Mouse (Mus musculus): Measurements from ENCODE around the gene Allc. TPM values are rescaled to one million over a fixed set of nuclear protein-coding genes. Genes with fewer than 3 reads are reported as not detected.

The Allc gene
- total and polyA plus RNA-seq, 2 experiments from 2014 or later, result 0.24 TPM; not detected in 1

DNA sequence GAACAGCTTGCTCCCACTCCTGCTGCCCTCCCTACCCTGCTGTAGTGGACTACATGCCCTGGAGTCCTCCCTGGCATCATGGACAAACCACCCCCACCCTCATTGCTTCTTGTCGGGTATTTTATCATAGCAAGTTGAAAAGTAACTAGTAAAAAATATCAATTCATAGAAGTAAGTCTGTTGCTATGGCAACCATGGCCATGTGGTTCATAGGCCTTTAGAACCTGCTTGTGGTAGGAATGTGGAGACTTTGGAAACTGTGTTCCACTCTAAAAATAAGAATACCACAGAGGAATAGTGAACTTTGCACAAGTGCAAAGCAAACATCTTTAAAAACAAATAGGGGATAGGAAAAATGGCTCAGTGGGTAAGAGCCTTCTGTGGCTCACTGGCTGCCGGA lies 10.1 kb downstream of the Allc start:
- 69% methylated on average over 2 of the region's 2 CpGs for WGBS
- H3K9ac ChIP-seq (replicated peaks; ENCODE audit: low read length), result no peak overlapping the region
- H3K4me3 ChIP-seq (ENCODE audit: low read length), result no peak overlapping the region
- DNase-seq (ENCODE audit: low spot score) (peak; percentile 48), ATAC-seq (no peak)
- H3K4me2 ChIP-seq (ENCODE audit: low read depth, low read length), result no peak overlapping the region
- H3K9me3 ChIP-seq (ENCODE audit: low read length), result no peaks in the 10 kb centered on the region
- H3K4me1 ChIP-seq (ENCODE audit: insufficient read depth, low read length), result no peaks in the 10 kb centered on the region
- no peaks in the 10 kb centered on the region for H3K36me3 ChIP-seq (ENCODE audit: insufficient read depth, low read length)
- no peak for TF ChIP-seq CTCF (IDR thresholded peaks at IDR 0.05; ENCODE audit: low read depth)
- no peak overlapping the region for H3K27ac ChIP-seq
- no peaks in the 10 kb centered on the region for H3K27me3 ChIP-seq (ENCODE audit: insufficient read depth, low read length)

GRCm38 (mm10) chr12:28552299-28552698 lies 30.0 kb downstream of the Allc start, which contains the start of gene Dcdc2c:
Gene Dcdc2c, minus strand, starts transcription at chr12:28552399.
- ATAC-seq, result no peak
- no peaks in the 10 kb centered on the region for H3K4me1 ChIP-seq (ENCODE audit: insufficient read depth, low read length)
- no peak for TF ChIP-seq CTCF (IDR thresholded peaks at IDR 0.05; ENCODE audit: low read depth)
- H3K9ac ChIP-seq (replicated peaks; ENCODE audit: low read length), result no peak within 1 kb of the TSS
- no peak within 1 kb of the TSS for H3K4me3 ChIP-seq (ENCODE audit: low read length)
- no peaks in the 10 kb centered on the region for H3K27me3 ChIP-seq (ENCODE audit: insufficient read depth, low read length)
- no peaks in the 10 kb centered on the region for H3K9me3 ChIP-seq (ENCODE audit: low read length)
- H3K4me2 ChIP-seq (ENCODE audit: low read depth, low read length), result no peak within 1 kb of the TSS
- 80% methylated on average over 15 of the region's 15 CpGs for WGBS
- no peak within 1 kb of the TSS for H3K27ac ChIP-seq
- DNase-seq (ENCODE audit: low spot score), result no peak
- H3K36me3 ChIP-seq (ENCODE audit: insufficient read depth, low read length), result no peaks in the 10 kb centered on the region

DNA sequence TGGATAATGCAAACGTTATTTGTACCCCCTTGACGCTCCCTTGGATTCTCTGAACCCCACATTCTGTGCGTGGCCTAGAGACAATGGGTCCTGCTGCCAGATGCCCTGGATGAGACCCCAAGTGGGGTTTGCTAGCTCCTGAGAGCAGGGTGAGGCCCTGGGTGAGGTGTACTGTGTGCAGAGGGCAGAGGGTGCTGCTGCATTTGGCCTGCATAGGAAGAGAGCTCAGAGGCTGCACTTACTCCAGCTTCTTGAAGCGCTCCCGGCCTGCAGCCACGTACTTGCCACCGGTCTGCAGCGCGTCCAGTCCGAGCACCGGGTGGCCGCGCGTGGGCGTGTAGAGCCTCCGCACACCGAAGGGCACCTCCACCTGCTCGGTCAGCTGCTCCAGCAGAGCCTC lies 30.5 kb downstream of the Allc start:
- no peaks in the 10 kb centered on the region for H3K9me3 ChIP-seq (ENCODE audit: low read length)
- no peak overlapping the region for H3K27ac ChIP-seq
- ATAC-seq (no peak), DNase-seq (ENCODE audit: low spot score) (no peak)
- 77% methylated on average over 18 of the region's 18 CpGs for WGBS
- no peak overlapping the region for H3K9ac ChIP-seq (replicated peaks; ENCODE audit: low read length)
- no peak overlapping the region for H3K4me3 ChIP-seq (ENCODE audit: low read length)
- no peaks in the 10 kb centered on the region for H3K27me3 ChIP-seq (ENCODE audit: insufficient read depth, low read length)
- no peaks in the 10 kb centered on the region for H3K36me3 ChIP-seq (ENCODE audit: insufficient read depth, low read length)
- TF ChIP-seq CTCF (IDR thresholded peaks at IDR 0.05; ENCODE audit: low read depth), result no peak
- H3K4me2 ChIP-seq (ENCODE audit: low read depth, low read length), result no peak overlapping the region
- H3K4me1 ChIP-seq (ENCODE audit: insufficient read depth, low read length), result no peaks in the 10 kb centered on the region

GRCm38 (mm10) chr12:28548887-28549286 lies 33.4 kb downstream of the Allc start:
- H3K4me1 ChIP-seq (ENCODE audit: insufficient read depth, low read length), result no peaks in the 10 kb centered on the region
- H3K36me3 ChIP-seq (ENCODE audit: insufficient read depth, low read length), result no peaks in the 10 kb centered on the region
- 54% methylated on average over 4 of the region's 4 CpGs for WGBS
- TF ChIP-seq CTCF (IDR thresholded peaks at IDR 0.05; ENCODE audit: low read depth), result no peak
- no peak overlapping the region for H3K27ac ChIP-seq
- no peak overlapping the region for H3K9ac ChIP-seq (replicated peaks; ENCODE audit: low read length)
- ATAC-seq (no peak), DNase-seq (ENCODE audit: low spot score) (no peak)
- H3K27me3 ChIP-seq (ENCODE audit: insufficient read depth, low read length), result no peaks in the 10 kb centered on the region
- H3K9me3 ChIP-seq (ENCODE audit: low read length), result no peaks in the 10 kb centered on the region
- no peak overlapping the region for H3K4me2 ChIP-seq (ENCODE audit: low read depth, low read length)
- no peak overlapping the region for H3K4me3 ChIP-seq (ENCODE audit: low read length)

DNA sequence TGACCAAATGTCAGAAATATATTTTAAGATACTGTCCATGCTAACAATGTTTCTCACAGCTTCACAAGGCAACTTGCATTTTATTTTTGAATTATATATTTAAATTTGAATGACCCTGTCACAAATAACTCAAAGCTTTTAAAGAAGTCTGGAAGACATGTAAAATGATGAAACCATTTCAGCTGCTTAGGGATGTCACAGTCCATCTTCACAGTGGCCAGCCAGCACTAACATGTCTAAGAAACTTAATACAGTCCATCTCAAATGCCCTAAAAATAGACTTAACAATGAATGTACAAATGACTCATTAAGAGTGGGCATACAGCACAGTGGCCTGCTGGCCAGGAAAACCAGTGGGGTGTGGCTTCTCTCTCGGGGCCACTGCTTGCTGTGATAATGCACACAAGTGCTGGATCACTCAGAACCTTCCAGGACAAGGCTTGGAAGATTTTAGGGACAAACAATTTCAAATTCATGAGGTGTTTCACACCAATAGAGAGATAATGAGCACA lies 68.0 kb downstream of the Allc start:
- Histone ChIP-seq H3K9me3 (ENCODE audit: low read length) (no peaks in the 10 kb centered on the region), H3K9ac (replicated peaks; ENCODE audit: low read length) (no peak overlapping the region), H3K4me3 (ENCODE audit: low read length) (no peak overlapping the region), H3K27me3 (ENCODE audit: insufficient read depth, low read length) (no peaks in the 10 kb centered on the region), H3K27ac (no peak overlapping the region), H3K4me1 (ENCODE audit: insufficient read depth, low read length) (0 out of 2 replicates have a peak, but pooled peaks cover 2% of the 10 kb centered on the region), H3K36me3 (ENCODE audit: insufficient read depth, low read length) (no peaks in the 10 kb centered on the region), H3K4me2 (ENCODE audit: low read depth, low read length) (no peak overlapping the region)
- no peak for DNase-seq (ENCODE audit: low spot score)
- TF ChIP-seq CTCF (IDR thresholded peaks at IDR 0.05; ENCODE audit: low read depth), result no peak
- no peak for ATAC-seq
- WGBS, result 37% methylated on average over 1 of the region's 1 CpGs

DNA sequence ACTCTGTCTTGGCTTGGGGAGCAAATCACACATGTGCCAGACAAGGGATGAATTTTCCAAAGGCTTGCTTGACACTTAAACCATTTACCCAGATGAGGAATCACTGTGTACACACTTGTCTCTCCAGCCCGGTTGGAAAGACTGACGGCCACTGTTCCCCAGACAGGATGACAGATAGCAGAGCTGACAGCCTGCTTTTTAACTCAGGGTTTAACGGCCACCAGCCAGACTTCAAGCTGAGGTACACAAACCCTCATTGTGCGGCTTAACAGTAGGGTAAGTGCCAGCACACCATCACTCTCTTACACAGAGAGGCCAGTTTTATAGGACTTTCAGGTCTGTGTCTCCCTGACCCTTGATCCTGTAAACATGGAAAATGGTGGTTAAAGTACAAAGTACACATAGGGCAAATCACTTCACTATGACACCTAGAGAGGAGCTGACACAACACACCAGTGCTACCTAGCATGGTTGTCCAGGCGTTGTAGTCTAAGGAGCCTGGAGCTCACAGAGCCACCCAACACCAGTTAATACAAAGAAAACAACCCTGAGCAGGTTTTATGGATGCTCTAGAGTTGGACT lies 72.5 kb downstream of the Allc start:
- H3K27me3 ChIP-seq (ENCODE audit: insufficient read depth, low read length), result no peaks in the 10 kb centered on the region
- DNase-seq (ENCODE audit: low spot score) (no peak), ATAC-seq (no peak)
- no peak overlapping the region for H3K27ac ChIP-seq
- WGBS, result 43% methylated on average over 5 of the region's 5 CpGs
- no peak overlapping the region for H3K4me3 ChIP-seq (ENCODE audit: low read length)
- no peaks in the 10 kb centered on the region for H3K4me1 ChIP-seq (ENCODE audit: insufficient read depth, low read length)
- no peaks in the 10 kb centered on the region for H3K36me3 ChIP-seq (ENCODE audit: insufficient read depth, low read length)
- no peak overlapping the region for H3K9ac ChIP-seq (replicated peaks; ENCODE audit: low read length)
- TF ChIP-seq CTCF (IDR thresholded peaks at IDR 0.05; ENCODE audit: low read depth), result no peak
- H3K4me2 ChIP-seq (ENCODE audit: low read depth, low read length), result no peak overlapping the region
- H3K9me3 ChIP-seq (ENCODE audit: low read length), result no peaks in the 10 kb centered on the region

Other genes with a start within 250 kb of the Allc start
- not detected in 2 replicates for gene Dcdc2c, start 30.1 kb downstream of the Allc start, total RNA-seq (2014; rRNA removed)
- gene Dcdc2c, start 30.1 kb downstream of the Allc start, polyA plus RNA-seq (2015; fragmentation: Nextera tagmentation; extraction: Ambion mirVana), result 0.10 TPM in 1 of 2 replicates, not detected in the other
- gene Colec11, start 40.9 kb upstream of the Allc start, total RNA-seq (2014; rRNA removed), result 1.2 TPM in 1 of 2 replicates, not detected in the other
- gene Colec11, start 40.9 kb upstream of the Allc start, polyA plus RNA-seq (2015; fragmentation: Nextera tagmentation; extraction: Ambion mirVana), result 1.4 TPM in 2 replicates
- 609 and 851 TPM in 2 replicates for gene Rps7, start 53.4 kb upstream of the Allc start, total RNA-seq (2014; rRNA removed)
- gene Rps7, start 53.4 kb upstream of the Allc start, polyA plus RNA-seq (2015; fragmentation: Nextera tagmentation; extraction: Ambion mirVana), result 533 and 549 TPM in 2 replicates
- gene Rnaseh1, start 67.1 kb upstream of the Allc start, total RNA-seq (2014; rRNA removed), result 7.4 and 11.3 TPM in 2 replicates
- gene Rnaseh1, start 67.1 kb upstream of the Allc start, polyA plus RNA-seq (2015; fragmentation: Nextera tagmentation; extraction: Ambion mirVana), result 12.7 and 14.8 TPM in 2 replicates
- gene Adi1, start 92.7 kb upstream of the Allc start, total RNA-seq (2014; rRNA removed), result 8.5 and 11.4 TPM in 2 replicates
- gene Adi1, start 92.7 kb upstream of the Allc start, polyA plus RNA-seq (2015; fragmentation: Nextera tagmentation; extraction: Ambion mirVana), result 33.3 and 35.4 TPM in 2 replicates
- 54.5 and 66.3 TPM in 2 replicates for gene Trappc12, start 167.9 kb upstream of the Allc start, total RNA-seq (2014; rRNA removed)
- 34.1 and 34.5 TPM in 2 replicates for gene Trappc12, start 167.9 kb upstream of the Allc start, polyA plus RNA-seq (2015; fragmentation: Nextera tagmentation; extraction: Ambion mirVana)
- 65.8 and 78.0 TPM in 2 replicates for gene Eipr1, start 169.3 kb upstream of the Allc start, total RNA-seq (2014; rRNA removed)
- 54.9 and 58.4 TPM in 2 replicates for gene Eipr1, start 169.3 kb upstream of the Allc start, polyA plus RNA-seq (2015; fragmentation: Nextera tagmentation; extraction: Ambion mirVana)